Mouse (Mus musculus) layer of hippocampus, postnatal 25 days (tissue): ENCODE measurements around the gene Galnt9. TPM values are rescaled to one million over a fixed set of nuclear protein-coding genes. Genes with fewer than 3 reads are reported as not detected.

Source experiments
- microRNA-seq, 2 experiments: library from miRNA; unstranded; fragments of <30 nt; microRNA quantifications; one replicate each; pipeline ENCODE4 v1.2.0; 2021
- total RNA-seq, 2 experiments: library from RNA; stranded (reverse); gene quantifications; 2 replicates each; pipeline ENCODE4 v1.2.3; 2021

The Galnt9 gene
- total RNA-seq, 2 experiments from 2014 or later: 111 to 124 TPM

Small RNAs within 50 kb of the gene (microRNA-seq; reads per million reads assigned to microRNA genes)
- gene Mir7026: 2.4 to 2.6 reads per million in 2 experiments

Other genes with a start within 250 kb of the Galnt9 start
- gene P2rx2, start 201.1 kb upstream of the Galnt9 start, total RNA-seq: under 1 TPM in 1 of 2 experiments, not detected in 1; 0.75 TPM
- gene Lrcol1, start 199.6 kb upstream of the Galnt9 start, total RNA-seq: not detected
- 10 to 100 TPM; 83.5 to 89.3 TPM for gene Fbrsl1, start 95.9 kb upstream of the Galnt9 start, total RNA-seq
- gene Noc4l, start 109.1 kb downstream of the Galnt9 start, total RNA-seq: 10 to 100 TPM; 29.1 to 29.5 TPM
- gene Ddx51, start 109.1 kb downstream of the Galnt9 start, total RNA-seq: 10 to 100 TPM; 24.1 to 34.6 TPM
- gene Ep400, start 226.4 kb downstream of the Galnt9 start, total RNA-seq: 100 to 1,000 TPM in 1 of 2 experiments, 10 to 100 TPM in 1; 91.9 to 107 TPM
- 10 to 100 TPM; 18.0 to 19.2 TPM for gene Pus1, start 236.3 kb downstream of the Galnt9 start, total RNA-seq